Mouse (Mus musculus): ENCODE results near the gene Kiz. TPM values are rescaled to one million over a fixed set of nuclear protein-coding genes. Genes with fewer than 3 reads are reported as not detected.

The Kiz gene
- 10 to 100 TPM; 15.9 to 21.3 TPM for polyA plus RNA-seq (2017; shearing (Covaris generic))

GRCm38 (mm10) chr2:146855599-146856039, at the start of gene Kiz:
Gene Kiz, plus strand, starts transcription at chr2:146855864.

DNA sequence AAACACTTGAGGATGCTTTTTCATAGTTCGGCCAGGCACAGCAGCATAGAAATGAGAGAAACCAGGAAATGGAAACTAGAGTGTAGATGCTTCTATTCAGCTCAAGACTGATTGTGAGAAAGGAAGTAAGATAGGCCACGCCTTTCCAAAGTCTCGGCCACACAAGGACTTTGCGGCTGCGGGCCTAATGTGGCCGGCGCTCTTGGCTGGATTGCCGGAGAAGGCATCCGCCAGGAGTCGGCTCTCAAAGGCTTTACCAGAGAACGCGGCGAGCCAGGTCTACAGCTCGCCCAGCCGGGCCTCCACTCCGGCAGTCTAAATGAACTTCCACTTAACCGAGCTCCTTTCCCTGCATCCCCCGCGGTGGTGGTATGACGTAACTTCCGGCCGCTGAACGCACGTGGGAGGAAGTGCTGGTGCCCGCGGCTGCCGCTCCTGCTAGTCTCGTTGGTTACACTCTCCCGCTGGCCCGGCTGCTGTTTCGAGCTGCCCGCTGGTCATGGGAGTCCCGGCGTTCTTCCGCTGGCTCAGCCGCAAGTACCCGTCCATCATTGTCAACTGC, 157.0 kb downstream of the Kiz start, which contains the start of gene Xrn2:
Gene Xrn2, plus strand, starts transcription at position 374 of the 562 bp plus-strand sequence.

Other genes with a start within 250 kb of the Kiz start
- 100 to 1,000 TPM; 161 to 190 TPM for gene Xrn2, start 157.1 kb downstream of the Kiz start, polyA plus RNA-seq (2017; shearing (Covaris generic))
- gene Nkx2-4, start 229.6 kb downstream of the Kiz start, polyA plus RNA-seq (2017; shearing (Covaris generic)) = not detected

All from activated CD4-positive, CD25-positive, alpha-beta regulatory T cell (primary cell).